Mouse (Mus musculus) heart, postnatal 0 days (tissue): Measurements from ENCODE around the gene Zc3h7a.

Experiments used
- CTCF ChIP-seq: IDR thresholded peaks from 2 replicates; pipeline ENCODE4 v1.5.1; 2016; ENCODE audit warnings: antibody characterized with exemption, control low read depth, low read depth
- EP300 ChIP-seq: IDR thresholded peaks from 2 replicates; pipeline ENCODE4 v1.6.1; 2016; ENCODE audit warnings: antibody characterized with exemption, low read depth

- TF ChIP-seq CTCF (no peak), EP300 (no peak)
Measured at GRCm38 (mm10) chr16:11090836-11091570, 85.2 kb downstream of the Zc3h7a start.
